Mouse (Mus musculus) lung, postnatal 14 days (tissue): ENCODE measurements around the gene Nap1l2.
A peak's percentile ranks its signal among the peaks of the same experiment; 100 is the strongest.
"Not testable (repeated sequence)": the region's sequence is repeated elsewhere in the genome, so short reads cannot be mapped to it uniquely, and the experiment has no call there.

Source experiments
- DNase-seq: peaks from one replicate; pipeline ENCODE4 v3.0.0; 2021

Nap1l2 gene

GRCm38 (mm10) chrX:103186431-103186786, at the start of gene Nap1l2:
Gene Nap1l2 (minus strand): TSS chrX:103186640.
- peak; percentile 3 for DNase-seq

- no peak for DNase-seq
Observed at GRCm38 (mm10) chrX:103215251-103215650, 28.8 kb upstream of the Nap1l2 start.

GRCm38 (mm10) chrX:103186829-103187228, 389 bp upstream of the Nap1l2 start:
- no peak for DNase-seq

DNA sequence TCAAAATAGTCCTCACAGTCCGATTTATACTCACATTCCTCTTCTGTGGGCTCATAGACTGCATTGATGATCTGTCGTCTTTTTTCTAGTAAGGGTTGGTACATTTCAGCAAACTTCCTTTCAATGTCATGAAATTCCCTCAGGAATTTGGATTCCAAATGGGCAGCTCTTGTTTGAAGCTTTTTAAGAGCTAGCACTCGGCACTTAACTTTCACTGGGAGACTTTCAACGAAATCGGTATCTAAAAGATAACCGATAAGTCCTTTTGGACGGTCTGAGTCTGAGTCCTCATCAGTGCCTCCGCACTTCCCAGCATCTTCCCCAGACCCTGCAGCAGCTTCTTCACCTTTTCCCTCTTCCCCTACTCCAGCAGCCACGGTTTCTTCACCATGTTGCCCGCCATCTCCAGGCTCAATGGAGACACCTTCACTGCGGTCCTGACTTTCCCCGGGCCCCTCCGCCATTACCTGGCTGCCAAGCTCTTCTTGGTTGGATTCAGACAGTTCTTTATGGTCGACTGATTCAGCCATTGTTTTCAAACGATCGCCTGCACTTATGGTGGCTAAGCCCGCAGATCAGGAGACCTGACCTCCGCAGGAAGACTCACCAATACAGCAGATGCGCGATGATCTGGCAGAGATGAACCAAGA, 534 bp downstream of the Nap1l2 start:
- DNase-seq: no peak

DNA sequence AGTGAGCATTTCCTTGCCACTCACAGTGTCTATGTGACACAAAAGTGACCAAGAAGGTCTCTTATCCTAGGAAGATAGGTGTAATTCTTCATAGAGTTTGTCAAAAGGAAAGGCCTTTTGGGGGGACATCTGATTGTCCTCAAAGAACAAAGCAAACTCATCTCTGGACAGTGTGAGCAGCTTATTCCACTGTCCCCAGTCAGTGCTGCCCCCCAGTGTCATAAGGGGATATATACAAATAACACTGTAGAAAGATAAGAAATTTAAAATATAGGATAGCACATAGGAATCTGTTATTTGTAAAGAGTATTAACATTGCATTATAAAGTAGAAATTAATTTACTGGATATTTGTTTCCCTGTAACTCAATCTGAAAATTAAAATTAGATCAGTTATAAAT, 2.9 kb downstream of the Nap1l2 start:
- no peak for DNase-seq

DNA sequence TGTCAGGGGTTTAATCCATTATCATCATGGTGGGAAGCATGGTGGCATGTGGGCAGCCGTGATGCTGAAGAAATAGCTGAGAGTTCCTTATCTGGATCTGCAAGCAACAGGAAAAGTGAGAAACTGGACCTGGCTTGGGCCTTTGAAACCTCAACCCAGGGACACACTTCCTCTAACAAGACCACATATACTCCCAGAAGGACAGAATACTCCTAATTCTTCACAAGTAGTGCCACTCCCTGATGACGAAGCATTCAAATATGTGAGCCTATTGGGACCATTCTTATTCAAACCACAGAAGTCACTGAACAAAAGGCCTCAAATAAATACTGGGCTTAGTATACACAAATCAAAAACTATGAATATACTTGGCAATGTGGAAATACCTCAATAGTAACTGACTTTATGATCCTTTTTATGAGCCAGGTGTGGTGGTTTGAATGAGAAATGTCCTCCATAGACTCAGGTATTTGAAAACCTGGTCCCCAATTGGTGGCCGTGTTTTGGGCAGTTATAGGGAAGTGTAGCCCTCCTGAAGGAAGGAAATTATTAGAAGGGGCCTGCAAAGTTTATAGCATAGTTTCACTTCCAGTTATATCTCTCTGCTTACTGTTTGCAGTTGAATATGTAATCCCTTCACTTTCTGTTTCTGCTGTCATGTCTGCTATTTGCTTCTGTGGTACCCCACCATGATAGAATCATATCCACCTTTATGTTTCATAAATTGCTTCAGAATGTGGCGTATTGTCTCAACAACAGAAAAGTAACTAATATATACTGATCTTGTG, 6.5 kb downstream of the Nap1l2 start:
- DNase-seq: no peak

- DNase-seq: not testable (repeated sequence)
Observed at GRCm38 (mm10) chrX:103164948-103165605, 21.4 kb downstream of the Nap1l2 start.

- DNase-seq: no peak
Observed at GRCm38 (mm10) chrX:103156134-103156533, 30.3 kb downstream of the Nap1l2 start.

GRCm38 (mm10) chrX:103138549-103138948, 47.9 kb downstream of the Nap1l2 start:
- no peak for DNase-seq
